In genomic region chr1:60042796-60043469, GRCm38 (mm10) we compare ENCODE assay signal across 8 mouse cellular contexts. TPM values are rescaled to one million over a fixed set of nuclear protein-coding genes. Genes with fewer than 3 reads are reported as not detected.
A peak's percentile ranks its signal among the peaks of the same experiment; 100 is the strongest.
DNase-seq lines count a peak whose midpoint lies in the region; ATAC-seq and TF ChIP-seq lines count a peak whose summit lies in the region.

Gene Ica1l, minus strand, starts transcription at chr1:60043184.

- no peaks in the 10 kb centered on the region for H3K36me3 ChIP-seq in heart, adult 2 months (ENCODE audit: control insufficient read depth, insufficient read depth, low read length)
- H3K36me3 ChIP-seq in limb, embryonic 14.5 days (ENCODE audit: control insufficient read depth, insufficient read depth, low read length): no peaks in the 10 kb centered on the region
- no peaks in the 10 kb centered on the region for H3K36me3 ChIP-seq in midbrain, embryonic 15.5 days (replicated peaks)
- no peaks in the 10 kb centered on the region for H3K36me3 ChIP-seq in splenic B cell, adult 2 months (ENCODE audit: control insufficient read depth, insufficient read depth, low read length, poor library complexity, severe bottlenecking)

- peaks cover 6% of the 10 kb centered on the region for H3K27me3 ChIP-seq in heart, adult 2 months (ENCODE audit: control insufficient read depth, insufficient read depth, low read length)
- peaks cover 15% of the 10 kb centered on the region for H3K27me3 ChIP-seq in limb, embryonic 14.5 days (ENCODE audit: control insufficient read depth, insufficient read depth, low read length)
- peaks cover 5% of the 10 kb centered on the region; the same call in 1 of the 2 replicates for H3K27me3 ChIP-seq in midbrain, embryonic 15.5 days (replicated peaks)
- H3K27me3 ChIP-seq in splenic B cell, adult 2 months (ENCODE audit: control insufficient read depth, insufficient read depth, low read length, poor library complexity, severe bottlenecking): no peaks in the 10 kb centered on the region; the same call in 1 of the 2 replicates

- peak; percentile 14 to 43 for DNase-seq in spleen, adult 18-20 months
- DNase-seq in spleen, adult 12 weeks (ENCODE audit: low spot score): no peak
- DNase-seq in embryo, embryonic 9.5 days (ENCODE audit: extremely low spot score): peak; percentile 57
- DNase-seq in heart, adult 2 months: peak; percentile 65 to 74
- DNase-seq in kidney, adult 18-20 months: peak; percentile 50
- DNase-seq in limb, embryonic 14.5 days (ENCODE audit: low spot score): peak; percentile 25
- peak; percentile 15 for DNase-seq in splenic B cell, adult 2 months (ENCODE audit: low read depth, low spot score)

- H3K79me2 ChIP-seq in heart, adult 2 months (replicated peaks; ENCODE audit: control insufficient read depth, insufficient read depth, low read length): no peaks in the 10 kb centered on the region

- intact Hi-C loops in heart, adult 2 months (cut with DNase I): no loop called here

- TF ChIP-seq EP300 in heart, adult 2 months (IDR thresholded peaks at IDR 0.05; ENCODE audit: insufficient read depth, low read depth, low read length): no peak

- WGBS in heart, adult 2 months: 3% methylated on average over 91 of the region's 99 CpGs
- WGBS in limb, embryonic 14.5 days: 2% methylated on average over 54 of the region's 99 CpGs
- WGBS in midbrain, embryonic 15.5 days: under 1% methylated on average over 68 of the region's 99 CpGs

- TF ChIP-seq CTCF in heart, adult 2 months (IDR thresholded peaks at IDR 0.05): 0 out of 2 replicates have a peak, but pooled peaks have one; percentile 10

- no peak for TF ChIP-seq POLR2A in heart, adult 2 months (IDR thresholded peaks at IDR 0.05; ENCODE audit: insufficient read depth, low read depth, low read length)
- no peak for TF ChIP-seq POLR2A in limb, embryonic 14.5 days (IDR thresholded peaks at IDR 0.05; ENCODE audit: borderline replicate concordance, extremely low read depth, insufficient read depth, insufficient read length)

- H3K4me2 ChIP-seq in limb, embryonic 14.5 days (replicated peaks; ENCODE audit: low read depth, low read length, severe bottlenecking): peak within 1 kb of the TSS; percentile 95
- peak within 1 kb of the TSS; percentile 86 for H3K4me2 ChIP-seq in midbrain, embryonic 15.5 days

- H3K9me3 ChIP-seq in limb, embryonic 14.5 days (ENCODE audit: control insufficient read depth, low read length): no peaks in the 10 kb centered on the region
- H3K9me3 ChIP-seq in midbrain, embryonic 15.5 days: no peaks in the 10 kb centered on the region

- no peak within 1 kb of the TSS for H3K27ac ChIP-seq in heart, adult 2 months
- no peak within 1 kb of the TSS for H3K27ac ChIP-seq in limb, embryonic 14.5 days (replicated peaks; ENCODE audit: low read depth, low read length)
- peak within 1 kb of the TSS; percentile 85 for H3K27ac ChIP-seq in midbrain, embryonic 15.5 days

- H3K4me3 ChIP-seq in heart, adult 2 months: peak within 1 kb of the TSS; percentile 60
- H3K4me3 ChIP-seq in limb, embryonic 14.5 days (replicated peaks; ENCODE audit: low read length): peak within 1 kb of the TSS; percentile 74
- H3K4me3 ChIP-seq in midbrain, embryonic 15.5 days: peak within 1 kb of the TSS; percentile 69

- ATAC-seq in limb, embryonic 14.5 days (ENCODE audit: low FRiP score, low read depth): peak; percentile 84
- ATAC-seq in midbrain, embryonic 15.5 days (replicated peaks): peak; percentile 94

- peaks cover 2% of the 10 kb centered on the region; the same call in 1 of the 2 replicates for H3K4me1 ChIP-seq in heart, adult 2 months (ENCODE audit: control insufficient read depth, insufficient read depth, low read length)
- H3K4me1 ChIP-seq in limb, embryonic 14.5 days (ENCODE audit: control insufficient read depth, insufficient read depth, low read length): no peaks in the 10 kb centered on the region
- H3K4me1 ChIP-seq in midbrain, embryonic 15.5 days: peaks cover 2% of the 10 kb centered on the region; the same call in 1 of the 2 replicates

- H3K9ac ChIP-seq in heart, adult 2 months (ENCODE audit: low read depth, low read length): peak within 1 kb of the TSS; percentile 61
- H3K9ac ChIP-seq in limb, embryonic 14.5 days (ENCODE audit: low read depth, low read length, severe bottlenecking): peak within 1 kb of the TSS; percentile 71
- H3K9ac ChIP-seq in midbrain, embryonic 15.5 days: peak within 1 kb of the TSS; percentile 65

RNA-seq across cellular contexts. Expression of gene Ica1l, which starts in this region (rescaled TPM):
- under 1 TPM; 0.31 to 0.45 TPM for total RNA-seq in heart, adult 2 months (2021)
- 0.14 and 0.35 TPM in 2 replicates for polyA plus RNA-seq in heart, adult 2 months (2012; rRNA removed)
- polyA plus RNA-seq in limb, embryonic 14.5 days (2012; rRNA removed): 1.3 and 1.7 TPM in 2 replicates
- polyA plus RNA-seq in limb, embryonic 14.5 days (2014; fragmentation: Nextera tagmentation; extraction: Ambion mirVana): 1.7 and 2.3 TPM in 2 replicates
- polyA plus RNA-seq in midbrain, embryonic 15.5 days (2015; fragmentation: Nextera tagmentation; extraction: Ambion mirVana): 44.1 and 44.6 TPM in 2 replicates

Comparison
In these comparisons a context has a peak if more than half of its experiments do, and no peak if none do; other contexts are left out.
1. RNA of gene Ica1l (polyA plus RNA-seq): 44.1 to 44.6 TPM in midbrain, embryonic 15.5 days; 1.3 to 2.3 TPM in limb, embryonic 14.5 days and 0.14 to 0.35 TPM in heart, adult 2 months; every median in the first group is over 10 times any median in the second.
2. Peak in DNase-seq, H3K4me3 ChIP-seq and H3K9ac ChIP-seq in heart, adult 2 months; RNA of the gene not detected or under 1 TPM.
3. Peak in every context shown above with its lines, with median percentiles within 50 percentile points of each other: H3K4me3 ChIP-seq and H3K9ac ChIP-seq.